Mouse (Mus musculus) spleen, adult 2 months (tissue): ENCODE results near the gene Fads3.

Experiments used
- CTCF ChIP-seq: fragments of 200-500 bp; IDR thresholded peaks from 2 replicates; pipeline ENCODE4 v1.5.1; 2011; ENCODE audit warnings: mild to moderate bottlenecking, inconsistent platforms; ENCODE audit not compliant: insufficient read depth, insufficient read length, insufficient replicate concordance; ENCODE audit errors: extremely low read depth
- POLR2A ChIP-seq: fragments of 200-500 bp; IDR thresholded peaks from 2 replicates; pipeline ENCODE4 v1.6.1; 2011; ENCODE audit warnings: low read depth, low read length, inconsistent platforms

GRCm38 (mm10) chr19:10029746-10030145, 11.6 kb upstream of the Fads3 start:
- no peak for TF ChIP-seq CTCF
- no peak for TF ChIP-seq POLR2A
